Mouse (Mus musculus) hindlimb bud, embryonic 11.5 days (tissue): ENCODE measurements around the gene Erbb3.
A peak's percentile ranks its signal among the peaks of the same experiment; 100 is the strongest.
"Not testable (repeated sequence)": the region's sequence is repeated elsewhere in the genome, so short reads cannot be mapped to it uniquely, and the experiment has no call there.

Experiments used
- DNase-seq: peaks from one replicate; pipeline ENCODE4 v3.0.0-alpha.2; 2012; ENCODE audit warnings: low read depth, low spot score; ENCODE audit errors: extremely low spot score

The Erbb3 gene

DNA sequence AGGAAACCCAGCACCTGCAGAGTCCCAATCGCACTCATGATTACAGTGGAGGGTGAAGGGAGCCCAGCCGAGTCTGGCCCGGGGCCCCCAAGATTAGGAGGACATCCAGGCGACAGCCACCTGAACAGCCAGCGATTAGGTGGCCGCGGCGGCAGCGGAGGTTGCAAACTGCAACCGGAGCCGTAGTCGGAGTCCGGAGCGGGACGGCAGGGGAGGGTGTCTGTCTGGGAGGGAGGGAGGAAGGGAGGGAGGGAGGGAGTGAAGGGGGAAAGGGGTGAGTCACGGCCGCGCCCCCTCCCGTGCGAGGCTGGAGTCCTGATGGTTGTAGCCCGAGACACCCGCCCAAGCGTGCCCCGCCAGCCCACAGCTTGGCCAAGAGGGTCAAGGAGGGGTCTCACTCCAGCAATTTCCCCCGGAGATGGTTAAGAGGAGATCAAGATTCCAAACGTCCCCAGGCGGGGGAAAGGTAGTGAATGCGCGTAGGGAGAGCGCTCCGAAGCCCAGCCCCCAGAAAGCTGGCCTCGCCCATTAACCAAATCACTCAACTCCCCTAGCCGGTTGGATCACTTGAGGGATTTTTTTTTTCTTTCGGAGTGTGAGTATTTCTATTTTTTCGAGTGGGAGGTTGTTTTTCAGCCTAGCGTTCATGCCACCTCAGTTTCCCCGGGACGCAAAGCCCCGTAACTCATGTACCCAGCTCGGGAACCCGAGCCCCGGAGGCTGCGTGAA, at the start of gene Erbb3:
Gene Erbb3 (minus strand): TSS at position 189 of the 729 bp plus-strand sequence.
- no peak for DNase-seq

DNA sequence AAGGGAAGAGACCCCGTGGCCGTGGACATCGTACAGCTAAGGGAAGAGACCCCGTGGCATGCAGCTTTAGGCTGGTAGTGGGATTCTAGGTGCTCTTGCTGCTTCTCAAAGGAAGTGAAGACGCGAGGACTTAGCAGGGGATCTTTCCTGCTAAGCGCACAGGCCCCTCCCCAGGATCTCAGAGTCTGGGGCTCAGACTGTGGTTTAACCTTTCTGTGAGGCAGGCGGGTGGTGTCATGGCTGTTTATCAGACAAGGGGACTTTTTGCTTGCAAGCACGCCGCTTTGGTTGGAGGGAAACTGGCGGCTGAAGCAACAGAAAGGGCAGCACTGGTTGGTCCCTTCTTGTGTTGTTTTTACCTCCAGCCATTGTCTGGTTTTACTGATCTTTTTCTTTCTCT, 47.6 kb upstream of the Erbb3 start:
- DNase-seq: no peak

DNA sequence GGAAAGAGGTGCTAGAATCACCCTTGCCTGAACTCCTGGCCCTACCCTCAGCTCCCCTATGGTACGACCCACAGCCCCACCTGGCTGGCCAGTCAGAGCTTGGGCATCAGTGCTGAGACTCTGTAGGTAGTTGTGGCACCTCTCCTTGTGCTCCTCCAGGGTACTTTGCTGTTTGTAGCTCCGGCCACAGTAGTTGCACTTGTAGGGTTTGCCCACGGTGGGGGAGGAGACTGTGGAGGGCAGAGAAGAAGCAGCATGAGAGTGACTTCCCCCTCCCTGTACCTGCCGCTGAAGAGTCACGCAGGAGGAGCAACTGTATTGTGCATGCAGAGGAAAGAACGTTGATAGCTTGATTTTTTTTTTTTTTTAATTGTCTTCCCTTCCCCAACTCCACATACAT, 47.1 kb upstream of the Erbb3 start:
- no peak for DNase-seq

DNA sequence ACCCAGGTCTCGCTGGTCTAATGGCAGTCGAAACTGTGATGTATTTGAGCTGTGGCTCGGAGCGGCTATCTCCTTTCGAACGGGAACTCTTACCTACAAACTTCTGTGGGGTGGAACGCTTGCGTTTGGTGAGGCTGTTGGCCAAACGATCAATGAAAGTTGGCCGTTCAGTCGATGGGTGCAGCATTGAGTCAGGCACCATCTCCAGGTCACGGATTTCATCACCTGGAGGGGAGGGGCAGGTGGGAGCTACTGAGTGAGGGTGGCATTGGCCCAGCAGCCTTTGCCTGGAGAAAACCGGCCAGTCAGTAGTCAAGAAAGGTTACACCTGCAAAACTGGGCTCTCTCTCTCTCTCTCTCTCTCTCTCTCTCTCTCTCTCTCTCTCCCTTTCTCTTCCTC, 46.2 kb upstream of the Erbb3 start:
- DNase-seq: no peak

DNA sequence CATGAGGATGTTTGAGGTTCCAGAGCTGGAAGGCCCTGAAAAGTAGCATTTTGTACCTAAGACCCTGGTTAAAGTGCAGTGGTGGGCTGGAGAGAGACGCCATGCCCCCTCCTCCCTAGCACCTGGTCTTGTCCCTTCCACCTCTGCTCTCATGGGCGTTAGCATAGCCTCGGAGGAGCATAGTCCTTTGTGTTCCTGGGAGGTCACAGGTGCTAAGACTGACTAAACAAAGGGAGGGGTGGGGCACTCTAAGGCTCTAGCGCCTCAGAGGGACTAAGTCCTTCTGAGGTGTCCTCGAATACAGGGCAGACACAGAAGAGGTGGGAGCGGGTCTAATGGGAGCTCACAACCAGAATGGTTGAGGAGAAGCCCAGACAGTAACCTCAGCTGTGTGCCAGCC, 42.1 kb upstream of the Erbb3 start:
- DNase-seq: no peak

DNA sequence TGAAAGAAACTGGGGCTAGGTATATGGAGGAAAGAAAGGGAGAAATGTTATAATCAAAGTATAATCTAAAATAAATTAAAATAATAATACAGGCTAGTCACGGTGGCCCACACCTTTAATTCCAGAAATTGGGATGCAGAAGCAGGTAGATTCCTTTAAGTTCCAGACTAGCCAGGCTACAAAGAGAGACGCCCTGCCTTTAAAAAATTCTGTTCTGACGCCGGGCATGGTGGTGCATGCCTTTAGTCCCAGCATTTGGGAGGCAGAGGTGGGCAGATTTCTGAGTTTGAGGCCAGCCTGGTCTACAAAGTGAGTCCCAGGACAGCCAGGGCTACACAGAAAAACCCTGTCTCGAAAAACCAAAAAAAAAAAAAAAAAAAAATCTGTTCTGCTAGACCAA, 40.9 kb upstream of the Erbb3 start:
- not testable (repeated sequence) for DNase-seq

DNA sequence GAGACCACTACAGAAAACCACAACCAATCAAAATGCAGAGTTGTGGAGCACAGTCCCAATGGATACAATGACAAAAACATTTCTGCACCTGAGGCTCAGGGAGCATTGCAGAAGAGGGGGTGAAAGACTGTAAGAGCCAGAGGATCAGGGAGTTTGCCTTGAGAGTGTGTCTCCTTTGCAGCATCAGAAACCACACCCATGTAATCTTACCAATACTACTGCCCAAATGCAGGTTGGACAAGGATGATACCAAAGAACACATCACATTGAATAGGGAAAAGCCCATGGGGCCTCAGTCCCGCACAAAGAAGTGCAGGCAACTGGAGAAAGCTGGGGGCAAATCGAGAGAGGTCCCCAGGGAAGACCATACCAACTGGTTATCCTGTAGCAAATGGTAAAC, 40.3 kb upstream of the Erbb3 start:
- no peak for DNase-seq

DNA sequence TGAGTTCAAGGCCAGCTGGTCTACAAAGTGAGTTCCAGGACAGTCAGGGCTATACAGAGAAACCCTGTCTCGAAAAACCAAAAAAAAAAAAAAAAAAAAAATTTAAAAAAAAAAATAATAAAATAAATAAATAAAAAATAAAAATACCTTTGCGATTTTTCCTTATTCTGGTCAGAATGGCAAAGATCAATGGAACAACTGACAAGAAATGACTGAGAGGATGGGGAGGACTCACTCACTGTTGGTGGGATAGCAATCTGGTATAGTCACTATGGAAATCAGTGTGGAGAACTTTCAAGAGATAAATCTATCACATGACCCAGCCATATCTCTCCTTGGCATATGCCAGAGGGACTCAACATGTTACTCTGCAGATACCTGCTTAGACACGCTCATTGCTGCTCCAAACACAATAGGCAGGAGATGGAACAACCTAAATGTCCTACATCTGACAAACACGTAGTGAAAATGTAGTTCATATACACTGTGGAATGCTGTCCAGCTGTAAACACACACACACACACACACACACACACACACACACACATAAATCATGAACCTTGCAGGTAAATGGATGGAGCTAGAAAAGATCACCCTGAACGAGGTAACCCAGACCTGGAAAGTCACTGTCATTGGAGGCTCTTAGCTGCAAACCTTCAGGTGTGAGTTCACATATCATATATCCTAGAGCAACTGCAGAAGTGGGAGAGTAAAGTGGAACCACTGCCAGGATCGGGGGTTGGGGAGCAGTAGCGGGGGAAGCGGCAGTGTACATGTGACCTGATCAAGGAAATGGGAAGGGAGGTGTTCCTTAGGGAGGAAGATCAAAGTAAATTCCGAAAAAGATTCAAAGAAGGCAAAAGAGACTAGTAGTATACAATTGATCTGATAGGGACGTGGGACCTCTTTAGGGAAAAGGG, 38.2 kb upstream of the Erbb3 start:
- DNase-seq: no peak

DNA sequence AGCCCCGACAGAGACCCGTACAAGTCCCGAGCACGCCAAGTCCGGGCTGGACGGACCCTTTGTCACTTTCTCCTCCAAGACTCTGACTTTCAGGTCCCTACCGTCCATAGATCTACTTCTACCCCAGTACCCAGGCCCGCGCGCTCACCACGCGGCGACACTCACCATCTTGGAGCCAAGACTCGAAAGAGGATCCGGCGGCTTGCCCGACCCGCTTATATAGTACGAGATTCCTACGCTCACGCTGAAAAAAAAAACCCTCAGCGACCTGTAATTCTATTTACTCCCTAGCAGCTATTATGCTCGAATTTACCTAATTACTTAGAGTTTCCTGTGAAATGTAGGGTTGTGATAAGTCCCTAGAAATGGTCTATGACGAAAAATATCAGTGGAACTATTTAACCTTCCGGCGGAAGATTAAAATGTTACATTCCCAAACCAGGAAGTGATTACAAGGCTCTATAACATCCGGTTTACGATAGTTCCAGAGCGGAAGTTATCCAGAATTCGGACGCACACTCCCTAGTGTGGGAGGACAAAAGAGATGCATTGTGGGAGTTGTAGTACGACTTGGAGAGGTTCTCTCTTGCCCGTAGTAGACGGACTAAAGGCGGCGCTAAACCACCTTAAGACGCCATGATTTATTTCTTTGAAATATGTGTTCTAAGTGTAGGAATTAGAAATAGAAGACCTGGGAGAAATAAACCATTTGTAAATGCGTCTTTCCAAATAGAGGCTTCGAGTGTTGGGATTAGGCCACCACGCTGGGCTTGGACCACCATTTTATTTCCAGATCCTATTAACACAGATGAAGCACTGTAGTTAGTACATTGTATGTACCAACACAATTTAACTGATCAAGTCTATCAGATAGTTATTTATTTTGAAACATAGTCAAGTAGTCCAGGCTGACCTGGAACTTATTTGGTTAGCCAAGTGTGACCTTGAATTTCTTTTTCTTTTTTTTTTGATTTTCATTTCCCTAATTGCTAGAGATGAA, 37.2 kb upstream of the Erbb3 start, which contains the start of gene Rps26:
Gene Rps26 (minus strand): TSS at position 437 of the 1,000 bp plus-strand sequence.
- peak; percentile 100 for DNase-seq

DNA sequence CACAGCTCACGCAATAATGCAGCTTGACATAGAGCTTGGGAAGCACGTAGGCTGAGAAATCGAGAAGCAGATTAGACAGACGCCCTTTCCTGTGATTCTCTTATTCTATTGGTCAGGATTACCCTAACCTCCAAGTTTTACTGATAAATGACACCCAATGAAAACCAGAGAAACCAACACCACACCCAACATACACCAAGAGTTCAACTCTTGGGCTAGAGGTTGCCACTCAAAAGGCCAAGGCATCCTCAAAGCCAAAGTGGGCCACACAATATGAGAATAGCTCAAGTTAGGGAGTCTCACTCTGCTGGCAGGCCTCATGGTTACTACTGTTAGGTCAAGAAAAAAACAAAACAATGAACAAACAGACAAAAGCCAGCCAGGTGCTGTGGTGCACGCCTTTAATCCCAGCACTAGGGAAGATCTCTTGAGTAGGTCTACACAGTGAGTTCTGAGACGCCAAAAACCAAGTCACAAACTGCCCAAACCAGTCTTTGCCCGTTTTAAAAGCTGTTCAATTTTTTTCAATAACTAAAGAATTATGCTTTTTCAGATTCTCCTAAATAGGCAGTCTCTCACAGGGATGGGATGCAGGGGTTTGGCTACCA, 35.9 kb upstream of the Erbb3 start:
- DNase-seq: no peak

DNA sequence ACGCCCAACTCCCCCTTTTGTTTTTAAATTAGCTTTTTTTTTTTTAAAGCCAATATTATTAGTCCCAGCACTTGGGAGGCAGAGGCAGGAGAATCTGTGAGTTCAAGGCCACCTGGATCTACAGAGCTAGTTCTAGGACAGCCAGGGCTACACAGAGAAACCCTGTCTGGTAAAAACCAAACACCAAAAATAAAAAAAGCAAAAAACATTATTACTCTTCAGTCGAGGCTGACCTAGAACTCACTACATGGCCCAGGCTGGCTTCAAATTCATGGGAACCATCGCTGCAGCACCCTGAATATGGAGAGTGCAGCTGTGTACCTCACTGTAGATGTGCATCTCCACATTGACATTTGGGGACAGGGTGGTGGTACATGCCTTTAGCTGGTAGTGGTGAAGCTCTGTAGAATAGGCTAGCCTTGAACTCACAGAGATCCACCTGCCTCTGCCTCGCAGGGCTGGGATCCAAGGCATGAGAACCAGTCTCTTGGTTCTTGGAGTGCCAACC, 33.7 kb upstream of the Erbb3 start:
- DNase-seq: not testable (repeated sequence)

DNA sequence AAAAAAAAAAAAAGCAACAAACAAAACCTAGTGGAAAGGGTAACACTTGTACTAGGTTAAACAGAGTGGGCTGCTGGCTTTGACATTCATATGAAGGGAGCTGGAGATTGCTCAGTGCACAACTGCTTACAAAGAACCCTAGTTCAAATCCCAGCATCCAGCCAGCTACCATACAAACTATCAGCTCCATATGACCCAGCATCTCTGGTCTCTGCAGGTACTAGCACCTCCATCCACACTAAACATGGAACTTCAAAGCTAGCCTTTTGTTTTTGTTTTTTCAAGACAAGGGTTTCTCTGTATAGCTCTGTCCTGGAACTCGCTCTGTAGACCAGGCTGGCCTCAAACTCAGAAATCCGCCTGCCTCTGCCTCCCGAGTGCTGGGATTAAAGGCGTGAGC, 33.2 kb upstream of the Erbb3 start:
- DNase-seq: no peak

DNA sequence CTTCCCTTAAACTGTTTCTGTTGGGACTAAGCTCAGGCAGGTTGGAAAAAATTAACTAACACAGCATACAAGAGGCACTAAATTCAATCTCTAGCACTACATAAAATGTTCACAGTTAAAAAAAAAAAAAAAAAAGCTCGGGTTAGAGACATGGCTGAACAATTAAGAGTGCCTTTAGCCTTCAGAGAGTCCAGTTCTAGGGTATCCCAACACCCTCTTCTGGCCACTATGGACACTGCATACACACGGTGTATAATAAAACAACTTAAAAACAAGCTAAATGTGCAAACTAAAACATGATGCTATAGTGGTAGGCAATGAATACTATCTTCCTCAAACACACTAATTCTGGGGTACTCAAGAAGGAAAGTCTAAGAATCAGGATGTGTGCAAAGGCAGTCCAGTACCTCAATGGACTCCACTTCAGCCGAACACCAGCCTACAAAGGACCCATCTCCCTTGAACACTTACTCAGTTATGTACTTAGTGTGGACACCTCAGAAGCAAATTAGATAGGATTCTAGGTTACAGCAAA, 32.6 kb upstream of the Erbb3 start:
- DNase-seq: no peak

DNA sequence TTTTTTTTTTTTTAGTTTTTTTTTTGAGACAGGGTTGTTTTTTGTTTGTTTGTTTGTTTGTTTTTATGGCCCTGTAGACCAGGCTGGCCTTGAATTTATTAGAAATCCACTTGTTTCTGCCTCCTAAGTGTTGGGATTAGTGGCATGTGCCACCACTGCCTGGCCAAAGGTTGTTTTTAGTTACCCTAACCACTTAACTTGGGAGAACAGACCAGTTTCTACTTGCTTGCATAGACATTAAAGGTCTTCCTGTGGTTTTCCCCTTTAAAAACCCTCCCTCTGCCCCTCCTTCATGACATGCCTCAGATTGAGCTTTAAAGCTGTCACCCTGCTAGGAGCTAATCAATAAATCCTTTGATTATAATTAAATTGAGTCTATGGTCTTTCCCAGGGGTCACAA, 30.8 kb upstream of the Erbb3 start:
- no peak for DNase-seq

DNA sequence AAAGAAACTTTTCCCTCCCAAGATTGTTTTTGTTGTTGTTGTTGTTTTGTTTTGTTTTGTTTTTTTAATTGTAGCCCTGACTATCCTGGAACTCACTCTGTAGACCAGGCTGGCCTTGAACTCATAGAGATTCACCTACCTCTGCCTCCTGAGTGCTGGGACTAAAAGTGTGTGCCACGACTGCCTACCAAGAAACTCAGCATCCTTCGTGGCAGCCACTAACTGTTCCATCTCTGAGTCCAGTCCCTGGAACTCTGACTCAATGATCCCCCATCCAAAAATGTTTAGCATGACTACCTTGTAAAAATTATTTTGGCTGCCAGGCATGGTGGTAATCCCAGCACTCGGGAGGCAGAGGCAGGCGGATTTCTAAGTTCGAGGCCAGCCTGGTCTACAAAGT, 29.7 kb upstream of the Erbb3 start:
- not testable (repeated sequence) for DNase-seq

DNA sequence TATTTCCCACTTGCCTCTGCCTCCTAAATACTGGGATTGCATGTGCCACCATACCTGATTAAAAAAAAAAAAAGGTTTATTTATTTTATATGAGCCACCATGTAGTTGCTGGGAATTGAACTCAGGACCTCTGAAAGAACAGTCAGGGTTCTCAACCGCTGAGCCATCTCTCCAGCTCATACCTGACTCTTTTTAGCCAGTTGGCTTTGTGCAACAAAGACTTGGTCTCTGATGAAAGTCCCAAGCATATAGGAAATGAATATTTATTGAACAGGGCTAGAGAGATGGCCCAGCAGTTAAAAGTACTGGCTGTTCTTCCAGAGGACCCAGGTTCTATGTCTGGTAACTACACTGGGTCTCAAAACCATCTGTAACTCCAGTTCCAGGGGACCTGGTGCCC, 29.1 kb upstream of the Erbb3 start:
- no peak for DNase-seq

DNA sequence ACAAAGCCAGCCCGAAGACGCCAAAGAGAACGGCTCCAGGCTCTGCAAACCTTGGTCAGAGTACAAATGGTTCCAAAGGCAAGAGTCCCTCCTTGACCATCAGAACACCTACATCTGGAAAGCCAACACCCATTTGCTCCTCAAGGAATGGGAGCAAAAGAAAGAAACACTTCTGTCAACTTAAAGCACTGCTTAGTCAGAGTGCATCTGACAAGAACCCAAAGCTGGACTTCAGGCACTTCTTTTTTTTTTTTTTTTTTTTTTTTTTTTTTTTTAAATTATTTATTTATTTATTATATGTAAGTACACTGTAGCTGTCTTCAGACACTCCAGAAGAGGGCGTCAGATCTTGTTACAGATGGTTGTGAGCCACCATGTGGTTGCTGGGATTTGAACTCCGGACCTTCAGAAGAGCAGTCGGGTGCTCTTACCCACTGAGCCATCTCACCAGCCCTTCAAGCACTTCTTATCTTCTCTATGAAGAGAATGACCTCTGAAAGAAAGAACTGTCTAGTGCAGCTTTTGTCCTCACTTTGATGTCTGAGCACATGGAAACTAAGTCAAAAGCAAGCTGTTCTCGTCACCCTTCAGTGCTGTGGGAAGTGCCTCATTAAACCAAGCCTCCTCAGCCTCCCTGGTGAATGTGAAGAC, 26.5 kb upstream of the Erbb3 start:
- not testable (repeated sequence) for DNase-seq

DNA sequence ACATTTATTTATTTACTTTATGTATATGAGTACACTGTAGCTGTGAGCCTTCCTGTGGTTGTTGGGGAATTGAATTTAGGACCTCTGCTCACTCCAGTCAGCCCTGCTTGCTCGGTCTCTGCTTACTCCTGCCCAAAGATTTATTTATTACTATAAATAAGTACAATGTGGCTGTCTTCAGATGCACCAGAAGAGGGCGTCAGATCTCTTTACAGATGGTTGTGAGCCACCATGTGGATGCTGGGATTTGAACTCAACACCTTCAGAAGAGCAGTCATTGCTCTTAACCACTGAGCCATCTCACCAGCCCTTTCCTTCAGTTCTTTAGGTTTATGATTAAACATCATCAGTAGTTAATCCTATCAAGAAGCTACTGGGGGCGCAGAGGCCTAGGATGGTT, 25.5 kb upstream of the Erbb3 start:
- no peak for DNase-seq

DNA sequence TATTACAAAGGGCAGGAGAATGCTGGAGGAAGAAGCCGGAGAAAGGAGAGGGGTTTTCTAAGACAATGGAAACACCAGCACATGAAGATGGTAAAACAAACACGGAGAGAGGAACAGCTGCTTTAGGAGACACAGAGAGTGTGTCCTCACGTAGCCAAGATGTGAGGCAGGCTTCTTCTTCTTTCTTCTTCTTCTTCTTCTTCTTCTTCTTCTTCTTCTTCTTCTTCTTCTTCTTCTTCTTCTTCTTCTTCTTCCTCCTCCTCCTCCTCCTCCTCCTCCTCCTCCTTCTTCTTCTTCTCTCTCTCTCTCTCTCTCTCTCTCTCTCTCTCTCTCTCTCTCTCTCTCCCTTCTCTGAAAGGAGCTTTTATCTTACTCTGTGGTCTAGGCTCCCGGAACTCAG, 24.4 kb upstream of the Erbb3 start:
- not testable (repeated sequence) for DNase-seq

DNA sequence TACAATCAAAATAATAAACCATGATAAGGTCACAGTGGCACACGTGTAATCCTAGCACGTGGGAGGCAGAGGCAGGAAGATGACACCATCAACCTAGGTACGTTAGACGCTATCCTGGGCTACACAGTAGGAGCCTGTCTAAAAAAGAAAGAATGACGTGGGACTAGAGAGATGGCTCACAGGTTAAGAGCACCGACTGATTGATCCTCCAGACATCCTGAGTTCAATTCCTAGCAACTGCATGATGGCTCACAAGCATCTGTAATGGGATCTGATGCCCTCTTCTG, 23.6 kb upstream of the Erbb3 start:
- DNase-seq: no peak
